Mouse (Mus musculus): ENCODE results near the gene Insl5.

Insl5 gene

GRCm38 (mm10) chr4:102990595-102991340, 35.9 kb downstream of the Insl5 start:
- no peak for DNase-seq (ENCODE audit: low read depth, low spot score)

DNA sequence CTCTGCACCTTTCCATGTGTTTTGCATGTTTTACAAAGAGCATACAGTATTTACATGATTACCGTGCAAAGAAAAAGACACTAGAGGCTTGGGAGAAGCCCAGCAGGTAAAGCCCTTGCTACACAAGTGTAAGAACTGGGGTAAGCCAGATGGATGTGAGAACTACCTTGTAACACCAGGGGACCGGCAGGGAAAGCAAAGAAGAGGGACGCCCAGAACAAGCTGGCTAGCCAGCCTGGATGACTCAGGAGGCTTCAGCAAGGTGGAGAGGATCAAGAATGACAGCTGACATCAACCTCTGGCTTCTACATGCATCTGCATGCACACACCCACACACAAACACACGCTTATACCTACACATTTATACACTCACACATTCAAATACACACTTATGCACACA, 36.6 kb downstream of the Insl5 start:
- DNase-seq (ENCODE audit: low read depth, low spot score) = no peak

GRCm38 (mm10) chr4:102989391-102989790, 37.3 kb downstream of the Insl5 start:
- DNase-seq (ENCODE audit: low read depth, low spot score) = no peak

DNA sequence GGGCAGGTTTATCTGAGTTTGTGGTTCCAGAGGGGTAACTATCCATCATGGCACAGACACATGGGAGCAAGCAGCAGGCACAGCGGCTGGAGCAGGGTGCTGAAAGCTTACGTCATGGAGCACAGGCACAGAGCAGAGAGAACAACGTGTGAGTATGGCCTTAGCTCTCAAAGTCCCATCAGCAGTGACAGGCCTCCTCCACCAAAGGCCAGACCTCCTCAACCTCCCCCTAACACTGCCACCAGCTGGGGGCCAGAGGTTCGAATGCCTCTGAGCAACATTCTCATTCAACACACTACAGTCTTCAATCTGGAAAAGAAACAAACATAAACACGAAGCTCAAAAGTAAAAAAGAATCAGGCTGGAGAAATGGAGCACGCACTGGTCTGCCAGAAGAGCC, 38.1 kb downstream of the Insl5 start:
- no peak for DNase-seq (ENCODE audit: low read depth, low spot score)

- DNase-seq (ENCODE audit: low read depth, low spot score) = no peak
Observed at GRCm38 (mm10) chr4:102987756-102988155, 38.9 kb downstream of the Insl5 start.

GRCm38 (mm10) chr4:102987325-102987724, 39.3 kb downstream of the Insl5 start:
- no peak for DNase-seq (ENCODE audit: low read depth, low spot score)

DNA sequence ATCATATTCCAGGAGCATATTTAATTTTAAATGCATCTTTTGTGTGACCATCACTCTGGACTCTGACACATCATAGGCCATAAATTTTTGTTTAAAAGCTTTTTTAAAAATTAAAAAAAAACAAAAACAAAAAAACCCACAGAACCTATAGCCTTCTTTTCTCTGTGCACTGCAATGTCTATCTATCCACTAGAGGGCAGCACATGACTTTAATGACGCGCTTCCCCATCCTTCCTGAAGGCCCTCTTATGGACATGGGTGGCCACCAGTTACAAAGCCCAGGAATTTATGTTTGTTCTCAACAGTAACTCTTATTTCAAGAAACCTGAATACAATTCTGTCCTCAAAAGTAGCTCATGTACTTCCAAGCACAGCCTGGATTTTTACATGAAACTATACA, 39.7 kb downstream of the Insl5 start:
- DNase-seq (ENCODE audit: low read depth, low spot score) = peak; percentile 34

DNA sequence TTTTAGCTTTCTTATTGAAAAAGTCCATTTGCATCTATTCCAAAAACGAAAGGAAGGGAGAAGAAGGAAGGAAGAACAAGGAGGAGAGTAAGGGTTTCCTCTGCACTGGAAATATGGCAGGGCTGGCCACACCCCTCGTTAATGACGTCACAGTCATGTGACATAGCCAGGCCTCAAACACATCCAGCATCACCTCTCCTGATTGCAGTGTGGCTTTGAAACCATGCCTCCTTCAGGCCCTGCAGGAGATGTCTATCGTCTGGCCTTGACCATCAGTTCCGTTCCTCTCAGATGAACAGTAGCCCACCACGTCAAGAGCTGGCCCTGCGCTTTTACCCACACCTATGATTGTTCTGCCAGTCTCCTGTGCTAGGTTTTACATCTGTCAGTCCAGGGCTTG, 40.5 kb downstream of the Insl5 start:
- DNase-seq (ENCODE audit: low read depth, low spot score) = no peak

GRCm38 (mm10) chr4:102981709-102982108, 44.9 kb downstream of the Insl5 start:
- no peak for DNase-seq (ENCODE audit: low read depth, low spot score)

GRCm38 (mm10) chr4:102979385-102979784, 47.3 kb downstream of the Insl5 start:
- no peak for DNase-seq (ENCODE audit: low read depth, low spot score)

GRCm38 (mm10) chr4:102978440-102978839, 48.2 kb downstream of the Insl5 start, which contains the start of gene Tctex1d1:
Tctex1d1 (plus strand) TSS chr4:102978606.
- no peak for DNase-seq (ENCODE audit: low read depth, low spot score)

GRCm38 (mm10) chr4:102977778-102978321, 48.8 kb downstream of the Insl5 start:
- no peak for DNase-seq (ENCODE audit: low read depth, low spot score)

DNA sequence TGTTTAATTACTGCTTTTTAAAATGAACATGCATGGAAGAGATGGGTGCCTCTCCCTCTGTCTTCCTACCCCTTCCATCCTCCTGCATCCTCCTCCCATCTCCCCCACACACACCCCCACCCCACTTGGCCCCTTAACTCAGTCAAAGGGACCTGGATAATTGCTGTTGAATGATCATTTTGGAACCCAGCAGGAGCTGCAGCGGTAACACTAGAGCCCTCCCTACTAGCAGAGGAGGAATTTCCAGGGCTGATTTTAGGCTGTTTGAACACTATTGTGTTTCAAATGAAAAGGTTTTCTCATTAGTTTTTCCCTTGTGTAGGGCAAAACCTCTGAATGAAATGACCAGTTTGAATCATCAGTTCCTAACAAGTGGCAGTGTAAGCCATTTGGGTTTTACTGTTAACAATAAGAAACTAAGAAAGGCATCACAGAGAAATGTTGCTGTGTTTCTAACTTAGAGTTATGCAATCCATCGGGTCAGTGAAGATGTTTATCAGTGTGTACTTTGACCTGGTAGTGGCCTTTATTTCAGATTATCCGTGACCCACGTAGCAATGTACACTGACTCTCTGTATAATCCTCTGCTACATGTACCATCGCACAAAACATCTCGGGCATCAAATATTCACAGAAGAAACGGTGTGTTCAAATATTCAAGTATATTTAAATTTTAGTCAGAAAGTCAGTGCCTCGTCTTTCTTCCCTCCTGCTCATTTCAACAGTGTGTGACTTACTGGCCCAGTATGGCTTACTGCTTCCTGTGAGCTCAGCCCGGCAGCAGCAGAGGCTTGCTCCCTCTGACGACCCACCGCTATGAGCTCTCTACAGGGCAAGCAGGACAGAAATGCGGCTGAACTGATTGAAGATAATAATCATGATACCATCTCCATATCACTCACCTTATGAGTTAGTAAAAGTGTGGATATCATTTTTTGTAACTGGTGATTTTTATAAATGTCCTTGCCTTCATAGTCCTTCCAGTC, 50.1 kb downstream of the Insl5 start:
- no peak for DNase-seq (ENCODE audit: low read depth, low spot score)

GRCm38 (mm10) chr4:102974172-102974571, 52.5 kb downstream of the Insl5 start:
- no peak for DNase-seq (ENCODE audit: low read depth, low spot score)

DNA sequence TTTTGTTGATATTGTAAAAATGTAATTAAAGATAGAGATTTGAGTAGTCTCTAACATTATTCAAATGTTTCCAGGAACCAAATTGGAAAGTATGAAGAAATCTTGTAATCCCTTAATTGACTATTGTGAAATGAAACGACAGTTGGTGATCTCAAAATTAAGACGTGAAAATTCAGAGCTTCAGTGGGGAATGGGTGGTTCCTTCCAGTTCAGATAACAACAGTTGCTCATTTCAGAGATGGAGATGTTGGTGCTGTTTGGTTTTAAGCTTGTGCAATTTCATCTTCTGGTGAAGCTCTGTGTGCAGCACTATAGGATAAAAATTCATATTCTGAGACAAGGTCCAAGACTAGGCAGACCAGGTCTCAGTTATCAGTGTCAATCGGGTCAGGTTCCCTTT, 54.6 kb downstream of the Insl5 start:
- DNase-seq (ENCODE audit: low read depth, low spot score) = no peak

DNA sequence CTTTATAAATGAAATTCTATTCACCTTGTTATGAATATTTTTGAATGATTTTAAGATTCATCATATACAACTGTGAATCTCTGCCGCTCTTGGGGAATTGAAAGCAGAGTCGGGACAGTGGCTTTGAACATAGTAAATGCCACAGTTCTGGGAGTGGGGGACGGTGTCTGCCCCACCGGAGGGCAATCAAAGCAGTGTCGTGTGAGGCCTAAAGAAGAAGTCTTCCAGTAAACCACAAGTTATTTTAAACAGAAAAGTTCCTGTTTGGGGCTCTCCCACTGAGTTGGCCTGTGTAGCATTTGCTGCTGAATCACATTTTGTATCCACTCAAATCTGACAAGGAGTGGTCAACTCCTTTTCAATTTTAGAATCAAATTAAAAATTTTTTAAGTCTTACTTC, 55.5 kb downstream of the Insl5 start:
- no peak for DNase-seq (ENCODE audit: low read depth, low spot score)

- no peak for DNase-seq (ENCODE audit: low read depth, low spot score)
Observed at GRCm38 (mm10) chr4:102969599-102969998, 57.0 kb downstream of the Insl5 start.

All from brain, embryonic 18.5 days (tissue).